In the genomic region with DNA sequence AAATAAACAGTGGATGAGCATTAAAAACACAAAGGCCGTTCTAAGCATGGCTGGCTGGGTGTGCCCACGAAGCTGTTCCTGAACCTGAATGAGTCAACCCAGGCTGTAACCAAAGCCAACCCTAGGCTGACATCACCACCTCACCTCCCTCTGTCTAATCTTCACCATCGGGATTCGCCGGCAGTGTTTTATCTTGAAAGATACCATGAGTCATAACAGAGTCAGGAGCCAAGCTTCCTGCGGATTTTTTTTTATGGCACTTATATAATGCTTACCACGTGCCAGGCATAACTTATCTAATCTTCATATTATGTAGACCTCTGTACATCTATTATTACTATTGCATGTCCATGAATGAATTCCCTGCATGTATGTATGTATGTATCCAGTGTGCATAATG, we compare ENCODE assay signal across 13 mouse cellular contexts. TPM values are rescaled to one million over a fixed set of nuclear protein-coding genes. Genes with fewer than 3 reads are reported as not detected.
DNase-seq lines count a peak whose midpoint lies in the region; ATAC-seq and TF ChIP-seq lines count a peak whose summit lies in the region.
"Had no signal": no experiment of that assay in that cellular context is flagged by ENCODE, and none has a peak within 500 bp of the region (broad histone marks: within the 10 kb centered on the region; RNA-seq: fewer than 3 reads in every experiment).

No protein-coding gene starts in this region.

- ATAC-seq in embryonic facial prominence, embryonic 15.5 days (ENCODE audit: insufficient number of reproducible peaks, low FRiP score, low TSS enrichment, low read depth): no peak
- ATAC-seq in stomach, embryonic 16.5 days (ENCODE audit: insufficient read depth, low FRiP score): peak; percentile 39; the same call in 1 of the 2 replicates
- ATAC-seq: CD4-positive, CD25-positive, alpha-beta regulatory T cell, adult 4 months; inflammation-experienced regulatory T-cells, adult 6 months had no signal

- TF ChIP-seq CTCF in thymus, adult 2 months (IDR thresholded peaks at IDR 0.05; ENCODE audit: borderline replicate concordance, control insufficient read depth, extremely low read depth, insufficient read depth, low read length, poor library complexity): no peak

- H3K4me3 ChIP-seq in embryonic facial prominence, embryonic 15.5 days (replicated peaks): no peak overlapping the region
- H3K4me3 ChIP-seq in embryonic facial prominence, embryonic 10.5 days: no peak overlapping the region
- no peak overlapping the region for H3K4me3 ChIP-seq in stomach, embryonic 16.5 days (replicated peaks; ENCODE audit: low read length)
- H3K4me3 ChIP-seq in thymus, adult 2 months (ENCODE audit: control insufficient read depth, insufficient read depth, low read length): no peak overlapping the region

- TF ChIP-seq POLR2A in thymus, adult 2 months (IDR thresholded peaks at IDR 0.05; ENCODE audit: control insufficient read depth, extremely low read depth, insufficient read depth, low read length, poor library complexity): no peak

- no peaks in the 10 kb centered on the region for H3K36me3 ChIP-seq in embryonic facial prominence, embryonic 15.5 days
- H3K36me3 ChIP-seq in embryonic facial prominence, embryonic 10.5 days (replicated peaks): no peaks in the 10 kb centered on the region
- H3K36me3 ChIP-seq in stomach, embryonic 16.5 days (ENCODE audit: control insufficient read depth, insufficient read depth, low read length): no peaks in the 10 kb centered on the region
- no peaks in the 10 kb centered on the region for H3K36me3 ChIP-seq in thymus, adult 2 months (ENCODE audit: control insufficient read depth, insufficient read depth, low read length)

- H3K27me3 ChIP-seq in embryonic facial prominence, embryonic 15.5 days: no peaks in the 10 kb centered on the region
- H3K27me3 ChIP-seq in embryonic facial prominence, embryonic 10.5 days (replicated peaks; ENCODE audit: low read depth, poor library complexity, severe bottlenecking): 0 out of 2 replicates have a peak, but pooled peaks cover 3% of the 10 kb centered on the region
- no peaks in the 10 kb centered on the region for H3K27me3 ChIP-seq in stomach, embryonic 16.5 days (ENCODE audit: control insufficient read depth, insufficient read depth, low read length)
- H3K27me3 ChIP-seq in thymus, adult 2 months (ENCODE audit: control insufficient read depth, insufficient read depth, low read length): no peaks in the 10 kb centered on the region

- peaks cover 24% of the 10 kb centered on the region for H3K4me1 ChIP-seq in embryonic facial prominence, embryonic 15.5 days
- H3K4me1 ChIP-seq in embryonic facial prominence, embryonic 10.5 days: peaks cover 22% of the 10 kb centered on the region
- peaks cover 21% of the 10 kb centered on the region for H3K4me1 ChIP-seq in stomach, embryonic 16.5 days (ENCODE audit: control insufficient read depth, insufficient read depth, low read length)
- H3K4me1 ChIP-seq in thymus, adult 2 months (replicated peaks; ENCODE audit: control insufficient read depth, insufficient read depth, low read length): no peaks in the 10 kb centered on the region

- WGBS in embryonic facial prominence, embryonic 15.5 days: 52% methylated on average over 7 of the region's 7 CpGs
- WGBS in embryonic facial prominence, embryonic 10.5 days: 84% methylated on average over 7 of the region's 7 CpGs
- WGBS in stomach, embryonic 16.5 days: 30% methylated on average over 7 of the region's 7 CpGs
- 75% methylated on average over 7 of the region's 7 CpGs for WGBS in thymus, adult 2 months

- no peak overlapping the region for H3K4me2 ChIP-seq in embryonic facial prominence, embryonic 15.5 days (replicated peaks)
- H3K4me2 ChIP-seq in stomach, embryonic 16.5 days (ENCODE audit: low read depth, low read length): no peak overlapping the region

- DNase-seq in embryonic facial prominence, embryonic 10.5 days (ENCODE audit: low spot score): no peak
- DNase-seq in right cerebral cortex, adult 18-20 months: peak; percentile 68
- no peak for DNase-seq in right cerebral cortex, postnatal 14 days
- peak; percentile 90 for DNase-seq in brain, adult 2 months (ENCODE audit: low read depth, low spot score)
- no peak for DNase-seq in natural killer cell, adult 2 months (ENCODE audit: low spot score in 2 of 2)
- no peak for DNase-seq in thymus, adult 2 months
- DNase-seq: embryo, embryonic 11 days; gastrocnemius, postnatal 14 days; liver had no signal

- no peak overlapping the region for H3K9ac ChIP-seq in embryonic facial prominence, embryonic 15.5 days
- no peak overlapping the region for H3K9ac ChIP-seq in stomach, embryonic 16.5 days (ENCODE audit: low read length)

- 0 out of 2 replicates have a peak overlapping the region, but pooled peaks have one; percentile 34 for H3K27ac ChIP-seq in embryonic facial prominence, embryonic 15.5 days (replicated peaks)
- no peak overlapping the region for H3K27ac ChIP-seq in embryonic facial prominence, embryonic 10.5 days (replicated peaks)
- peak overlapping the region; percentile 21; the same call in 1 of the 2 replicates for H3K27ac ChIP-seq in stomach, embryonic 16.5 days (ENCODE audit: low read length)
- H3K27ac ChIP-seq in thymus, adult 2 months (ENCODE audit: control insufficient read depth, insufficient read depth, low read length): no peak overlapping the region

- H3K9me3 ChIP-seq in embryonic facial prominence, embryonic 15.5 days (replicated peaks): no peaks in the 10 kb centered on the region
- no peaks in the 10 kb centered on the region for H3K9me3 ChIP-seq in embryonic facial prominence, embryonic 10.5 days
- H3K9me3 ChIP-seq in stomach, embryonic 16.5 days (replicated peaks; ENCODE audit: control insufficient read depth, low read length): no peaks in the 10 kb centered on the region

RNA-seq across cellular contexts. Expression of a gene that starts 9.4 kb away (rescaled TPM):
- polyA plus RNA-seq in embryonic facial prominence, embryonic 15.5 days (2015; fragmentation: Nextera tagmentation; extraction: Ambion mirVana): 27.0 and 32.4 TPM in 2 replicates
- 10.2 and 10.3 TPM in 2 replicates for polyA plus RNA-seq in embryonic facial prominence, embryonic 10.5 days (2016; fragmentation: Nextera tagmentation; extraction: Ambion mirVana)
- 10.3 and 13.0 TPM in 2 replicates for polyA plus RNA-seq in stomach, embryonic 16.5 days (2015; fragmentation: Nextera tagmentation; extraction: Ambion mirVana)
- 10.1 and 12.3 TPM in 2 replicates for polyA plus RNA-seq in thymus, adult 2 months (2012; rRNA removed)
- polyA plus RNA-seq: CD4-positive, CD25-positive, alpha-beta regulatory T cell, adult 4 months; inflammation-experienced regulatory T-cells, adult 6 months had no signal

RNA-seq across cellular contexts. Expression of a gene that starts 32.5 kb away (rescaled TPM):
- 41.4 and 41.6 TPM in 2 replicates for polyA plus RNA-seq in embryonic facial prominence, embryonic 15.5 days (2015; fragmentation: Nextera tagmentation; extraction: Ambion mirVana)
- 24.7 and 25.0 TPM in 2 replicates for polyA plus RNA-seq in embryonic facial prominence, embryonic 10.5 days (2016; fragmentation: Nextera tagmentation; extraction: Ambion mirVana)
- polyA plus RNA-seq in stomach, embryonic 16.5 days (2015; fragmentation: Nextera tagmentation; extraction: Ambion mirVana): 33.6 and 34.8 TPM in 2 replicates
- 35.5 and 41.7 TPM in 2 replicates for polyA plus RNA-seq in thymus, adult 2 months (2012; rRNA removed)

RNA-seq across cellular contexts. Expression of a gene that starts 47.5 kb away (rescaled TPM):
- 79.1 and 84.7 TPM in 2 replicates for polyA plus RNA-seq in embryonic facial prominence, embryonic 15.5 days (2015; fragmentation: Nextera tagmentation; extraction: Ambion mirVana)
- 81.6 and 85.6 TPM in 2 replicates for polyA plus RNA-seq in embryonic facial prominence, embryonic 10.5 days (2016; fragmentation: Nextera tagmentation; extraction: Ambion mirVana)
- 70.0 and 75.1 TPM in 2 replicates for polyA plus RNA-seq in stomach, embryonic 16.5 days (2015; fragmentation: Nextera tagmentation; extraction: Ambion mirVana)
- 61.1 and 65.7 TPM in 2 replicates for polyA plus RNA-seq in thymus, adult 2 months (2012; rRNA removed)

Comparison
In these comparisons a context has a peak if more than half of its experiments do, and no peak if none do; other contexts are left out.
1. H3K27ac ChIP-seq: peak in embryonic facial prominence, embryonic 15.5 days (single experiment) and stomach, embryonic 16.5 days (single experiment); none in embryonic facial prominence, embryonic 10.5 days (single experiment) and thymus, adult 2 months (single experiment).
2. DNase-seq: peak in right cerebral cortex, adult 18-20 months (single experiment) and brain, adult 2 months (single experiment); none in embryonic facial prominence, embryonic 10.5 days (single experiment), right cerebral cortex, postnatal 14 days (single experiment), natural killer cell, adult 2 months (0 of 2) and thymus, adult 2 months (single experiment).